Mouse (Mus musculus) C2C12 (cell line): ENCODE measurements around the gene Igsf3.

Experiments used
- CEBPB ChIP-seq: IDR thresholded peaks from one replicate; pipeline ENCODE4 v1.6.1; 2011; ENCODE audit warnings: low read depth, mild to moderate bottlenecking, control low read depth, moderate library complexity
- CTCF ChIP-seq: IDR thresholded peaks from one replicate; pipeline ENCODE4 v1.5.1; 2011; ENCODE audit not compliant: control insufficient read depth, insufficient read depth, insufficient read length
- FOSL1 ChIP-seq: IDR thresholded peaks from one replicate; pipeline ENCODE4 v1.8.0; 2011; ENCODE audit warnings: mild to moderate bottlenecking, low read length; ENCODE audit not compliant: poor library complexity, insufficient read depth, severe bottlenecking
- MAX ChIP-seq: IDR thresholded peaks from one replicate; pipeline ENCODE4 v1.6.1; 2011; ENCODE audit warnings: mild to moderate bottlenecking, control low read depth
- MYOG ChIP-seq: IDR thresholded peaks from one replicate; pipeline ENCODE4 v1.6.1; 2011; ENCODE audit not compliant: control insufficient read depth, insufficient read length; ENCODE audit errors: extremely low read depth

- TF ChIP-seq MAX (no peak), CTCF (no peak), CEBPB (no peak), MYOG (no peak), FOSL1 (no peak)
Measured at GRCm38 (mm10) chr3:101365911-101366310, 11.0 kb upstream of the Igsf3 start.
